Mouse (Mus musculus): ENCODE measurements around the gene Plcb1. TPM values are rescaled to one million over a fixed set of nuclear protein-coding genes. Genes with fewer than 3 reads are reported as not detected.
A peak's percentile ranks its signal among the peaks of the same experiment; 100 is the strongest.

Plcb1 gene
- polyA plus RNA-seq, 1 experiment from 2014 or later = 11.7 TPM

GRCm38 (mm10) chr2:135071349-135071748 lies 285.5 kb downstream of the Plcb1 start:
- no peak for DNase-seq (ENCODE audit: low spot score)
- Histone ChIP-seq H3K9me3 (ENCODE audit: control insufficient read depth, low read length) (no peaks in the 10 kb centered on the region), H3K4me2 (ENCODE audit: low read depth) (no peak overlapping the region), H3K36me3 (ENCODE audit: control insufficient read depth, insufficient read depth, low read length) (no peaks in the 10 kb centered on the region), H3K9ac (ENCODE audit: low read length) (no peak overlapping the region), H3K4me1 (ENCODE audit: control insufficient read depth, insufficient read depth, low read length) (no peaks in the 10 kb centered on the region), H3K27me3 (ENCODE audit: control insufficient read depth, insufficient read depth, low read length) (no peaks in the 10 kb centered on the region), H3K27ac (ENCODE audit: low read depth, low read length) (no peak overlapping the region), H3K4me3 (ENCODE audit: low read depth, low read length) (no peak overlapping the region)
- WGBS = 88% methylated on average over 4 of the region's 4 CpGs
- no peak for ATAC-seq (ENCODE audit: insufficient read depth, low FRiP score, low TSS enrichment)

- Histone ChIP-seq H3K9ac (ENCODE audit: low read length) (no peak overlapping the region), H3K4me1 (ENCODE audit: control insufficient read depth, insufficient read depth, low read length) (no peaks in the 10 kb centered on the region), H3K9me3 (ENCODE audit: control insufficient read depth, low read length) (no peaks in the 10 kb centered on the region), H3K27me3 (ENCODE audit: control insufficient read depth, insufficient read depth, low read length) (no peaks in the 10 kb centered on the region), H3K4me3 (ENCODE audit: low read depth, low read length) (no peak overlapping the region), H3K36me3 (ENCODE audit: control insufficient read depth, insufficient read depth, low read length) (no peaks in the 10 kb centered on the region), H3K4me2 (ENCODE audit: low read depth) (no peak overlapping the region), H3K27ac (ENCODE audit: low read depth, low read length) (no peak overlapping the region)
- DNase-seq (ENCODE audit: low spot score) (no peak), ATAC-seq (ENCODE audit: insufficient read depth, low FRiP score, low TSS enrichment) (no peak)
- WGBS = 77% methylated on average over 5 of the region's 5 CpGs
Observed at GRCm38 (mm10) chr2:135072503-135072902, 286.6 kb downstream of the Plcb1 start.

- H3K4me1 ChIP-seq (ENCODE audit: control insufficient read depth, insufficient read depth, low read length) = no peaks in the 10 kb centered on the region
- whole genome bisulfite sequencing = 83% methylated on average over 5 of the region's 5 CpGs
- no peak overlapping the region for H3K4me2 ChIP-seq (ENCODE audit: low read depth)
- H3K36me3 ChIP-seq (ENCODE audit: control insufficient read depth, insufficient read depth, low read length) = no peaks in the 10 kb centered on the region
- ATAC-seq (ENCODE audit: insufficient read depth, low FRiP score, low TSS enrichment) = no peak
- H3K9me3 ChIP-seq (ENCODE audit: control insufficient read depth, low read length) = no peaks in the 10 kb centered on the region
- no peaks in the 10 kb centered on the region for H3K27me3 ChIP-seq (ENCODE audit: control insufficient read depth, insufficient read depth, low read length)
- no peak for DNase-seq (ENCODE audit: low spot score)
- H3K4me3 ChIP-seq (ENCODE audit: low read depth, low read length) = no peak overlapping the region
- no peak overlapping the region for H3K27ac ChIP-seq (ENCODE audit: low read depth, low read length)
- no peak overlapping the region for H3K9ac ChIP-seq (ENCODE audit: low read length)
Observed at GRCm38 (mm10) chr2:135073014-135073413, 287.1 kb downstream of the Plcb1 start.

GRCm38 (mm10) chr2:135075375-135075774 lies 289.5 kb downstream of the Plcb1 start:
- Histone ChIP-seq H3K4me3 (ENCODE audit: low read depth, low read length) (no peak overlapping the region), H3K27ac (ENCODE audit: low read depth, low read length) (no peak overlapping the region), H3K9ac (ENCODE audit: low read length) (no peak overlapping the region), H3K4me1 (ENCODE audit: control insufficient read depth, insufficient read depth, low read length) (no peaks in the 10 kb centered on the region), H3K4me2 (ENCODE audit: low read depth) (no peak overlapping the region), H3K36me3 (ENCODE audit: control insufficient read depth, insufficient read depth, low read length) (no peaks in the 10 kb centered on the region), H3K27me3 (ENCODE audit: control insufficient read depth, insufficient read depth, low read length) (no peaks in the 10 kb centered on the region), H3K9me3 (ENCODE audit: control insufficient read depth, low read length) (no peaks in the 10 kb centered on the region)
- ATAC-seq (ENCODE audit: insufficient read depth, low FRiP score, low TSS enrichment) (no peak), DNase-seq (ENCODE audit: low spot score) (no peak)
- 85% methylated on average over 1 of the region's 1 CpGs for WGBS

GRCm38 (mm10) chr2:135092588-135093162 lies 306.8 kb downstream of the Plcb1 start:
- H3K27me3 ChIP-seq (ENCODE audit: control insufficient read depth, insufficient read depth, low read length) = no peaks in the 10 kb centered on the region
- ATAC-seq (ENCODE audit: insufficient read depth, low FRiP score, low TSS enrichment) (no peak), DNase-seq (ENCODE audit: low spot score) (no peak)
- WGBS = 84% methylated on average over 5 of the region's 5 CpGs
- H3K4me1 ChIP-seq (ENCODE audit: control insufficient read depth, insufficient read depth, low read length) = no peaks in the 10 kb centered on the region
- no peak overlapping the region for H3K4me2 ChIP-seq (ENCODE audit: low read depth)
- H3K9me3 ChIP-seq (ENCODE audit: control insufficient read depth, low read length) = no peaks in the 10 kb centered on the region
- H3K27ac ChIP-seq (ENCODE audit: low read depth, low read length) = no peak overlapping the region
- no peak overlapping the region for H3K4me3 ChIP-seq (ENCODE audit: low read depth, low read length)
- no peak overlapping the region for H3K9ac ChIP-seq (ENCODE audit: low read length)
- no peaks in the 10 kb centered on the region for H3K36me3 ChIP-seq (ENCODE audit: control insufficient read depth, insufficient read depth, low read length)

GRCm38 (mm10) chr2:135101292-135101691 lies 315.4 kb downstream of the Plcb1 start:
- Histone ChIP-seq H3K9ac (ENCODE audit: low read length) (no peak overlapping the region), H3K36me3 (ENCODE audit: control insufficient read depth, insufficient read depth, low read length) (no peaks in the 10 kb centered on the region), H3K4me3 (ENCODE audit: low read depth, low read length) (no peak overlapping the region), H3K4me2 (ENCODE audit: low read depth) (no peak overlapping the region), H3K27ac (ENCODE audit: low read depth, low read length) (no peak overlapping the region), H3K27me3 (ENCODE audit: control insufficient read depth, insufficient read depth, low read length) (no peaks in the 10 kb centered on the region), H3K4me1 (ENCODE audit: control insufficient read depth, insufficient read depth, low read length) (peaks cover 3% of the 10 kb centered on the region; the same call in 1 of the 2 replicates), H3K9me3 (ENCODE audit: control insufficient read depth, low read length) (no peaks in the 10 kb centered on the region)
- DNase-seq (ENCODE audit: low spot score) (peak; percentile 19), ATAC-seq (ENCODE audit: insufficient read depth, low FRiP score, low TSS enrichment) (peak; percentile 72)
- 57% methylated on average over 4 of the region's 4 CpGs for WGBS

- H3K36me3 ChIP-seq (ENCODE audit: control insufficient read depth, insufficient read depth, low read length) = no peaks in the 10 kb centered on the region
- no peaks in the 10 kb centered on the region for H3K27me3 ChIP-seq (ENCODE audit: control insufficient read depth, insufficient read depth, low read length)
- DNase-seq (ENCODE audit: low spot score) (no peak), ATAC-seq (ENCODE audit: insufficient read depth, low FRiP score, low TSS enrichment) (no peak)
- no peaks in the 10 kb centered on the region for H3K9me3 ChIP-seq (ENCODE audit: control insufficient read depth, low read length)
- 85% methylated on average over 1 of the region's 1 CpGs for WGBS
- no peak overlapping the region for H3K4me3 ChIP-seq (ENCODE audit: low read depth, low read length)
- no peak overlapping the region for H3K27ac ChIP-seq (ENCODE audit: low read depth, low read length)
- no peak overlapping the region for H3K9ac ChIP-seq (ENCODE audit: low read length)
- no peak overlapping the region for H3K4me2 ChIP-seq (ENCODE audit: low read depth)
- peaks cover 3% of the 10 kb centered on the region; the same call in 1 of the 2 replicates for H3K4me1 ChIP-seq (ENCODE audit: control insufficient read depth, insufficient read depth, low read length)
Observed at GRCm38 (mm10) chr2:135101943-135102342, 316.1 kb downstream of the Plcb1 start.

GRCm38 (mm10) chr2:135106649-135107048 lies 320.8 kb downstream of the Plcb1 start:
- H3K27ac ChIP-seq (ENCODE audit: low read depth, low read length) = no peak overlapping the region
- ATAC-seq (ENCODE audit: insufficient read depth, low FRiP score, low TSS enrichment) = no peak
- no peak overlapping the region for H3K4me3 ChIP-seq (ENCODE audit: low read depth, low read length)
- no peaks in the 10 kb centered on the region for H3K9me3 ChIP-seq (ENCODE audit: control insufficient read depth, low read length)
- H3K4me1 ChIP-seq (ENCODE audit: control insufficient read depth, insufficient read depth, low read length) = no peaks in the 10 kb centered on the region
- no peaks in the 10 kb centered on the region for H3K36me3 ChIP-seq (ENCODE audit: control insufficient read depth, insufficient read depth, low read length)
- no peak overlapping the region for H3K9ac ChIP-seq (ENCODE audit: low read length)
- H3K27me3 ChIP-seq (ENCODE audit: control insufficient read depth, insufficient read depth, low read length) = no peaks in the 10 kb centered on the region
- WGBS = 96% methylated on average over 4 of the region's 4 CpGs
- H3K4me2 ChIP-seq (ENCODE audit: low read depth) = no peak overlapping the region
- no peak for DNase-seq (ENCODE audit: low spot score)

- H3K27ac ChIP-seq (ENCODE audit: low read depth, low read length) = no peak overlapping the region
- no peak overlapping the region for H3K9ac ChIP-seq (ENCODE audit: low read length)
- no peak overlapping the region for H3K4me3 ChIP-seq (ENCODE audit: low read depth, low read length)
- ATAC-seq (ENCODE audit: insufficient read depth, low FRiP score, low TSS enrichment) = no peak
- DNase-seq (ENCODE audit: low spot score) = no peak
- H3K9me3 ChIP-seq (ENCODE audit: control insufficient read depth, low read length) = no peaks in the 10 kb centered on the region
- no peak overlapping the region for H3K4me2 ChIP-seq (ENCODE audit: low read depth)
- H3K4me1 ChIP-seq (ENCODE audit: control insufficient read depth, insufficient read depth, low read length) = no peaks in the 10 kb centered on the region
- WGBS = 59% methylated on average over 2 of the region's 2 CpGs
- no peaks in the 10 kb centered on the region for H3K27me3 ChIP-seq (ENCODE audit: control insufficient read depth, insufficient read depth, low read length)
- no peaks in the 10 kb centered on the region for H3K36me3 ChIP-seq (ENCODE audit: control insufficient read depth, insufficient read depth, low read length)
Observed at GRCm38 (mm10) chr2:135108607-135109006, 322.7 kb downstream of the Plcb1 start.
